Mouse (Mus musculus): ENCODE measurements around the gene Caskin1. TPM values are rescaled to one million over a fixed set of nuclear protein-coding genes. Genes with fewer than 3 reads are reported as not detected.
A peak's percentile ranks its signal among the peaks of the same experiment; 100 is the strongest.
"Not testable (repeated sequence)": the region's sequence is repeated elsewhere in the genome, so short reads cannot be mapped to it uniquely, and the experiment has no call there.

The Caskin1 gene
- not detected in 2 replicates for polyA plus RNA-seq (2012; ENCODE audit: insufficient read depth, insufficient read length, missing spikeins)

- no peaks in the 10 kb centered on the region for H3K4me1 ChIP-seq (ENCODE audit: control insufficient read depth, insufficient read depth, insufficient read length, low read length)
- peak within 1 kb of the TSS; percentile 66 for H3K4me3 ChIP-seq (ENCODE audit: insufficient read depth, low read depth, low read length)
- no peak within 1 kb of the TSS for H3K27ac ChIP-seq (replicated peaks; ENCODE audit: low read depth, low read length)
Observed at GRCm38 (mm10) chr17:24488186-24488661, at the start of gene Caskin1. Gene Caskin1 (plus strand): TSS chr17:24488601.

GRCm38 (mm10) chr17:24440377-24440776, 48.0 kb upstream of the Caskin1 start:
- Histone ChIP-seq H3K4me3 (ENCODE audit: insufficient read depth, low read depth, low read length) (no peak overlapping the region), H3K4me1 (ENCODE audit: control insufficient read depth, insufficient read depth, insufficient read length, low read length) (no peaks in the 10 kb centered on the region), H3K27ac (replicated peaks; ENCODE audit: low read depth, low read length) (no peak overlapping the region)

- no peak overlapping the region for H3K27ac ChIP-seq (replicated peaks; ENCODE audit: low read depth, low read length)
- no peak overlapping the region for H3K4me3 ChIP-seq (ENCODE audit: insufficient read depth, low read depth, low read length)
- no peaks in the 10 kb centered on the region for H3K4me1 ChIP-seq (ENCODE audit: control insufficient read depth, insufficient read depth, insufficient read length, low read length)
Observed at GRCm38 (mm10) chr17:24441148-24441547, 47.3 kb upstream of the Caskin1 start.

GRCm38 (mm10) chr17:24442107-24442506, 46.3 kb upstream of the Caskin1 start:
- Histone ChIP-seq H3K4me3 (ENCODE audit: insufficient read depth, low read depth, low read length) (no peak overlapping the region), H3K4me1 (ENCODE audit: control insufficient read depth, insufficient read depth, insufficient read length, low read length) (no peaks in the 10 kb centered on the region), H3K27ac (replicated peaks; ENCODE audit: low read depth, low read length) (no peak overlapping the region)

- H3K27ac ChIP-seq (replicated peaks; ENCODE audit: low read depth, low read length): no peak within 1 kb of the TSS
- no peaks in the 10 kb centered on the region for H3K4me1 ChIP-seq (ENCODE audit: control insufficient read depth, insufficient read depth, insufficient read length, low read length)
- H3K4me3 ChIP-seq (ENCODE audit: insufficient read depth, low read depth, low read length): no peak within 1 kb of the TSS
Observed at GRCm38 (mm10) chr17:24442632-24443155, 45.7 kb upstream of the Caskin1 start, which contains the start of gene Dnase1l2. Gene Dnase1l2 (minus strand): TSS chr17:24443105.

- Histone ChIP-seq H3K4me1 (ENCODE audit: control insufficient read depth, insufficient read depth, insufficient read length, low read length) (no peaks in the 10 kb centered on the region), H3K4me3 (ENCODE audit: insufficient read depth, low read depth, low read length) (no peak overlapping the region), H3K27ac (replicated peaks; ENCODE audit: low read depth, low read length) (no peak overlapping the region)
Observed at GRCm38 (mm10) chr17:24443409-24443808, 45.0 kb upstream of the Caskin1 start.

GRCm38 (mm10) chr17:24446590-24446989, 41.8 kb upstream of the Caskin1 start:
- no peak overlapping the region for H3K4me3 ChIP-seq (ENCODE audit: insufficient read depth, low read depth, low read length)
- no peaks in the 10 kb centered on the region for H3K4me1 ChIP-seq (ENCODE audit: control insufficient read depth, insufficient read depth, insufficient read length, low read length)
- H3K27ac ChIP-seq (replicated peaks; ENCODE audit: low read depth, low read length): no peak overlapping the region

- Histone ChIP-seq H3K4me3 (ENCODE audit: insufficient read depth, low read depth, low read length) (no peak overlapping the region), H3K4me1 (ENCODE audit: control insufficient read depth, insufficient read depth, insufficient read length, low read length) (no peaks in the 10 kb centered on the region), H3K27ac (replicated peaks; ENCODE audit: low read depth, low read length) (no peak overlapping the region)
Observed at GRCm38 (mm10) chr17:24449507-24449906, 38.9 kb upstream of the Caskin1 start.

- Histone ChIP-seq H3K4me3 (ENCODE audit: insufficient read depth, low read depth, low read length) (no peak overlapping the region), H3K4me1 (ENCODE audit: control insufficient read depth, insufficient read depth, insufficient read length, low read length) (no peaks in the 10 kb centered on the region), H3K27ac (replicated peaks; ENCODE audit: low read depth, low read length) (no peak overlapping the region)
Observed at GRCm38 (mm10) chr17:24451220-24451619, 37.2 kb upstream of the Caskin1 start.

- Histone ChIP-seq H3K4me3 (ENCODE audit: insufficient read depth, low read depth, low read length) (no peak overlapping the region), H3K4me1 (ENCODE audit: control insufficient read depth, insufficient read depth, insufficient read length, low read length) (no peaks in the 10 kb centered on the region), H3K27ac (replicated peaks; ENCODE audit: low read depth, low read length) (no peak overlapping the region)
Observed at GRCm38 (mm10) chr17:24453372-24453771, 35.0 kb upstream of the Caskin1 start.

- H3K4me3 ChIP-seq (ENCODE audit: insufficient read depth, low read depth, low read length): peak overlapping the region; percentile 74
- peak overlapping the region; percentile 63 for H3K27ac ChIP-seq (replicated peaks; ENCODE audit: low read depth, low read length)
Observed at GRCm38 (mm10) chr17:24454218-24454755, 34.1 kb upstream of the Caskin1 start.

GRCm38 (mm10) chr17:24454756-24455522, 33.5 kb upstream of the Caskin1 start:
- Histone ChIP-seq H3K27ac (replicated peaks; ENCODE audit: low read depth, low read length) (peak overlapping the region; percentile 79), H3K4me3 (ENCODE audit: insufficient read depth, low read depth, low read length) (peak overlapping the region; percentile 74), H3K4me1 (ENCODE audit: control insufficient read depth, insufficient read depth, insufficient read length, low read length) (no peaks in the 10 kb centered on the region)

More at GRCm38 (mm10) chr17:24454218-24454755, 34.1 kb upstream of the Caskin1 start:
- no peaks in the 10 kb centered on the region for H3K4me1 ChIP-seq (ENCODE audit: control insufficient read depth, insufficient read depth, insufficient read length, low read length)

GRCm38 (mm10) chr17:24455523-24456206, 32.7 kb upstream of the Caskin1 start:
- not testable (repeated sequence) for H3K27ac ChIP-seq (replicated peaks; ENCODE audit: low read depth, low read length); H3K4me1 ChIP-seq (ENCODE audit: control insufficient read depth, insufficient read depth, insufficient read length, low read length)
- H3K4me3 ChIP-seq (ENCODE audit: insufficient read depth, low read depth, low read length): 0 out of 2 replicates have a peak overlapping the region, but pooled peaks have one; percentile 17

- Histone ChIP-seq H3K4me1 (ENCODE audit: control insufficient read depth, insufficient read depth, insufficient read length, low read length) (no peaks in the 10 kb centered on the region), H3K27ac (replicated peaks; ENCODE audit: low read depth, low read length) (no peak overlapping the region), H3K4me3 (ENCODE audit: insufficient read depth, low read depth, low read length) (no peak overlapping the region)
Observed at GRCm38 (mm10) chr17:24461580-24461979, 26.8 kb upstream of the Caskin1 start.

GRCm38 (mm10) chr17:24462932-24463331, 25.5 kb upstream of the Caskin1 start:
- Histone ChIP-seq H3K27ac (replicated peaks; ENCODE audit: low read depth, low read length) (no peak overlapping the region), H3K4me1 (ENCODE audit: control insufficient read depth, insufficient read depth, insufficient read length, low read length) (no peaks in the 10 kb centered on the region), H3K4me3 (ENCODE audit: insufficient read depth, low read depth, low read length) (no peak overlapping the region)

Measured in brown adipose tissue, adult 24 weeks (tissue).